Mouse (Mus musculus) hindbrain, embryonic 16.5 days (tissue): ENCODE data around the gene Kctd20. TPM values are rescaled to one million over a fixed set of nuclear protein-coding genes. Genes with fewer than 3 reads are reported as not detected.

ENCODE experiments used
- ATAC-seq: fragments of 200-750 bp; cut with Nextera tagmentation; 2 replicates; pipeline ENCODE4 v1.8.0; 2017; ENCODE audit warnings: moderate TSS enrichment, moderate library complexity
- H3K27ac ChIP-seq: fragments of 300-500 bp; sonication (generic); 2 replicates; pipeline ENCODE4 v1.5.1; 2014; ENCODE audit warnings: low read depth, mild to moderate bottlenecking, control low read depth, low read length, moderate library complexity
- H3K27me3 ChIP-seq: fragments of 300-500 bp; sonication (generic); replicated peaks from 2 replicates; pipeline ENCODE4 v1.6.1; 2014; ENCODE audit warnings: low read length; ENCODE audit not compliant: control insufficient read depth, insufficient read depth
- H3K36me3 ChIP-seq: fragments of 300-500 bp; sonication (generic); 2 replicates; pipeline ENCODE4 v1.6.1; 2014; ENCODE audit warnings: mild to moderate bottlenecking, low read length, moderate library complexity, mixed read lengths; ENCODE audit not compliant: control insufficient read depth, insufficient read depth
- H3K4me1 ChIP-seq: fragments of 300-500 bp; sonication (generic); 2 replicates; pipeline ENCODE4 v1.6.1; 2014; ENCODE audit warnings: low read depth, low read length; ENCODE audit not compliant: control insufficient read depth, insufficient read depth
- H3K4me2 ChIP-seq: fragments of 300-500 bp; sonication (generic); 2 replicates; pipeline ENCODE4 v1.6.1; 2014; ENCODE audit warnings: mild to moderate bottlenecking, low read length, control low read depth, moderate library complexity
- H3K4me3 ChIP-seq: fragments of 300-500 bp; sonication (generic); 2 replicates; pipeline ENCODE4 v1.5.1; 2014; ENCODE audit warnings: mild to moderate bottlenecking, low read length, control low read depth, moderate library complexity
- H3K9ac ChIP-seq: fragments of 300-500 bp; sonication (generic); 2 replicates; pipeline ENCODE4 v1.6.1; 2014; ENCODE audit warnings: low read depth, mild to moderate bottlenecking, control low read depth, low read length, moderate library complexity
- H3K9me3 ChIP-seq: fragments of 300-500 bp; sonication (generic); 2 replicates; pipeline ENCODE4 v1.6.1; 2014; ENCODE audit warnings: mild to moderate bottlenecking, low read length, moderate library complexity; ENCODE audit not compliant: control insufficient read depth
- WGBS: fragments of 180-500 bp; shearing (Covaris S2); extraction: QIAGEN DNeasy Blood & Tissue Kit; methylation state at CpG from one replicate; pipeline ENCODE4 v1.1.7; 2014; 5-methylcytosine and 5-hydroxymethylcytosine counted together
- polyA plus RNA-seq: library from polyadenylated mRNA; unstranded; fragments of >200 nt; fragmentation: Nextera tagmentation; extraction: Ambion mirVana; gene quantifications from 2 replicates; pipeline ENCODE4 v1.2.1, GENCODE M21; 2015

The Kctd20 gene
- polyA plus RNA-seq, 1 experiment from 2014 or later, result 76.5 TPM

DNA sequence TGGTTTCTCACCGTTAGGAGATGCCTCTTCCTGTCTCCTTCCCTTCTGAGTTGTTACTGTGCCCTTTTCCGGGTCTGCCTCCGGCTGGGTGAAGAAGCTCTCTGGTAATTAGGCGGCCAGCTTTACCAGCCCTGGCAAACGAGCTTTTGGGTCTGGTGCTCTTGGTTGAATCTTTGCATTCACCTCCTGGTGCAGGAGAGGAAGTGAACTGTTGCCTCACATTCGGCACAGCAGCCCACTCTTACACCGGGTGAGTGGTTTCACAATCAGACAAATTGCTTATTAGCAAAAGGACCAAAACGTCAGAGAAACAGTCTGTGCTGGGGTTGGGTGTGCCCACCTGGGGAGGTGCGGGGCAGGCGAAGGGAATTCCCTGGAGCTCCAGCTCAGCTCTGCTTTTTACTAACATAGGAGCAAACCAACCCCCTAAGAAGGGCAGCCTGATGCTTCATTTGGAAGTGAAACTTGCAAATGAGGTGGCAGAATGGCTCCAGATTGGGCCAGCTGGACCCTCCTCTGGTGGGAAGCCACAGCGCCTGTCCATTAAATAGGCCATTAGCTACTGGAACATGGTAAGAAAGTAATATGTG is 15.4 kb downstream of the Kctd20 start:
- WGBS, result 75% methylated on average over 11 of the region's 11 CpGs
- Histone ChIP-seq H3K4me1 (no peaks in the 10 kb centered on the region), H3K27ac (no peak overlapping the region), H3K36me3 (peaks cover 64% of the 10 kb centered on the region), H3K4me3 (no peak overlapping the region), H3K4me2 (no peak overlapping the region), H3K9ac (no peak overlapping the region), H3K27me3 (no peaks in the 10 kb centered on the region), H3K9me3 (no peaks in the 10 kb centered on the region)
- no peak for ATAC-seq

DNA sequence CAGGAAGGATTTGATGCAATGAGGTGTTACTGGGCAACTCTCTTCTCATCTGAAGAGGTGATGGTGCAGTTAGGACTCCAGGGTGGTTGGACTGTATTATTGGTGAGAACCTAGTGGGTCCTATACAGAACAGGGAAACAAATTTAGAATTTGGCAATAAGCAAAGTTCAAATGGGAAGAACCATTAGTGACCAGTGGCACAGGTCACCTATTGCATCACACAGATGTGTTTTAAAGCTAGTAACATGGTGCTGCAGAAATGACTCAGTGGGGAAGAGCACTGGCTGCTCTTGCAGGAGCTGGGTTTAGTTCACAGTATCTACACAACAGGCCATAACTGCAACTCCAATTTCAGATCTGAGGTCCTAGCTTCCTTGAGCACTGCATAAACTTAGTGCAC is 18.4 kb downstream of the Kctd20 start:
- Histone ChIP-seq H3K27ac (no peak overlapping the region), H3K9ac (no peak overlapping the region), H3K4me3 (no peak overlapping the region), H3K36me3 (peaks cover 66% of the 10 kb centered on the region), H3K27me3 (no peaks in the 10 kb centered on the region), H3K4me1 (no peaks in the 10 kb centered on the region), H3K4me2 (no peak overlapping the region), H3K9me3 (no peaks in the 10 kb centered on the region)
- ATAC-seq, result no peak

DNA sequence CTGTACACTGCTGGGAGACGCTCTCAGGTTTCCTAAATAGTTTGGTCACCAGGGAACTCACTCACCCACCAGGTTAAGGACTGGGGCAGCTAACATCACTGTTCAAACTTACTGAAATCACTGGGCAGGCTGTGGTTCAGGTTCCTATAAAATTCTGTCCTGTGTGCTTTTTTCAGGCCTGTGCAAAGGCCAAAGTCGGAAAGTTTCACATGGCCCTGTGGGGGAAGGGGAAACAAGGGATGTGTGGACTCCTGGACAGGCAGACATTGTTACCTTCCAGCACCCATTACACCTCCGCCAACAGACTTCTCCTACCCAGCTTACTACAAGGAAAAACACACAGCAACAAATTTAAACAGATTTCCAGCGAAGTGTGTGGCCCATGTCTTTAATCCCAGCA is 27.3 kb downstream of the Kctd20 start:
- H3K27me3 ChIP-seq, result no peaks in the 10 kb centered on the region
- no peak overlapping the region for H3K9ac ChIP-seq
- 91% methylated on average over 4 of the region's 4 CpGs for WGBS
- H3K4me2 ChIP-seq, result no peak overlapping the region
- H3K4me1 ChIP-seq, result no peaks in the 10 kb centered on the region
- no peak for ATAC-seq
- H3K27ac ChIP-seq, result no peak overlapping the region
- H3K9me3 ChIP-seq, result no peaks in the 10 kb centered on the region
- H3K36me3 ChIP-seq, result peaks cover 46% of the 10 kb centered on the region
- no peak overlapping the region for H3K4me3 ChIP-seq

DNA sequence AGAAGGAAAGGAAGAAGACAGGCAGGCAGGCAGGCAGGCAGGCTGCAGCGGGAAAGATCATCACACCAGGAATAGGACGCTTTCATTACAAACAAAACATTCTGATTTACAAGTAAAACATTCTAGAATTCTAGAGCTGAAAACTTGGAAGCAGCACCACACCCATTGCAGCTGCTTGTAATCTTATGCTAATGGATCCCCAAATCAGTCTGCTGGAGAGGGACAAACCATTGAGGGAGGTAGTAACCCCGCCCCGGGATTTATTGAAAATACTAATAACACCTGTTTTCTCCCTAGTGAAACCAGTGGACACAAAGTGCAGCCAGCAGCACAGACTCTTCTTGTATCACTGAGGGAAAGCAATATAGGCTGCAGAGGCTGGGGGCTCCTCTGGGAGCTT is 29.3 kb downstream of the Kctd20 start:
- WGBS, result 89% methylated on average over 4 of the region's 4 CpGs

DNA sequence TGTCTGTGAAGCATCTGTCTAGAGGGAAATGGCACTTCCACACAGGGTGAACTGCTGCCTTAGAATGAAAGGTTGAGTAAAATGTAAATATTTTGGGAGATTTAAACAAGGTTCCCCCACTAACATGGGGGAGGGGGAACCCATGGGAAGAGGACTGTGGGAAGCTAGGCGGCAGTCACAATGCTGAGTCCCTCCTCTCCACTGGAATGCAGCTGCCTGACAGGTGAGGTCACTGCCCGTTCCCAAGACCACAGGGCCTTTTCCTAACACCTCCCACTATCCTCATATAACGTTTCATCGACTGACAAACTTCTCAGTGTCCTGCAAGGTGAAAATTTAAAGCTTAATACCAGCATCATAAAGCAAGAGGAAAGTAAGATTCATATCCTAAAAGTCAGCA is 30.8 kb downstream of the Kctd20 start:
- 59% methylated on average over 4 of the region's 4 CpGs for WGBS

More for the DNA sequence above, 29.3 kb downstream of the Kctd20 start:
- peaks cover 39% of the 10 kb centered on the region for H3K36me3 ChIP-seq
- no peak overlapping the region for H3K9ac ChIP-seq
- no peak for ATAC-seq
- H3K4me1 ChIP-seq, result no peaks in the 10 kb centered on the region
- H3K4me3 ChIP-seq, result no peak overlapping the region
- no peak overlapping the region for H3K4me2 ChIP-seq
- no peak overlapping the region for H3K27ac ChIP-seq
- no peaks in the 10 kb centered on the region for H3K27me3 ChIP-seq
- no peaks in the 10 kb centered on the region for H3K9me3 ChIP-seq

DNA sequence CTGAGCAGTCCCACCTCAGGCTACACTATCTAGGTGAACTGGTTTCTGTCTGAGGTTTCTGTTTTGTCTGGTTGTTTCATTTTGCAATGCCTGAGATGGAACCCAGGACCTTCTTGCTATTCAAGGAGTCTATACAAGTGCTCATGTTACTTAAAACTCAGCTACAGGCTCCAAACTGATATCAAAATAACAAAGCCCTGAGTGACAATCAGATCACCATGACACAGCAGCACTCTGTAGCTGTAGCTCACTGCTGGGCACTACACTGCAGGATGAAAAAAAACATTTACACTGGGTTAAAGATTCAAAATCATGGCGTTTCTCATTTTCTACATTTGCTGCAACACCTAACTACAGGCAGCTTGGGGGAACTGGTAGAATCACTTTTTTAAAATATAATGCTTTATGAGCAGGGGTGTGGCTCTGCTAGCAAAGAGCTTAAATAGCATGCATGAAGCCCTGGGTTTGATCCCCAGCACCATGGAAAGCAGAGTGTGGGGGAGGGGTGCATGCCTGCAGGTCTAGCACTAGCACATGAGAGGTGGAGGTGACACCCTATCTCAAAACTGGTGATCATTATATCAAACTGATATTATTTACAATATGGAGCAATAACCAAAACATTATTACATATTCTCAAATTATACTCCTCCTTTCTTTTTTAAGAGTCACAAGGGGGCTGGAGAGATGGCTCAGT is 33.1 kb downstream of the Kctd20 start:
- Histone ChIP-seq H3K36me3 (peaks cover 48% of the 10 kb centered on the region), H3K4me1 (no peaks in the 10 kb centered on the region), H3K4me2 (no peak overlapping the region), H3K27me3 (no peaks in the 10 kb centered on the region), H3K9ac (no peak overlapping the region), H3K27ac (no peak overlapping the region), H3K9me3 (no peaks in the 10 kb centered on the region), H3K4me3 (no peak overlapping the region)
- no peak for ATAC-seq
- WGBS, result 97% methylated on average over 1 of the region's 1 CpGs

More for the DNA sequence above, 30.8 kb downstream of the Kctd20 start:
- no peak for ATAC-seq
- no peaks in the 10 kb centered on the region for H3K4me1 ChIP-seq
- no peak overlapping the region for H3K4me3 ChIP-seq
- H3K4me2 ChIP-seq, result no peak overlapping the region
- H3K27ac ChIP-seq, result no peak overlapping the region
- peaks cover 45% of the 10 kb centered on the region for H3K36me3 ChIP-seq
- no peaks in the 10 kb centered on the region for H3K9me3 ChIP-seq
- H3K27me3 ChIP-seq, result no peaks in the 10 kb centered on the region
- H3K9ac ChIP-seq, result no peak overlapping the region

DNA sequence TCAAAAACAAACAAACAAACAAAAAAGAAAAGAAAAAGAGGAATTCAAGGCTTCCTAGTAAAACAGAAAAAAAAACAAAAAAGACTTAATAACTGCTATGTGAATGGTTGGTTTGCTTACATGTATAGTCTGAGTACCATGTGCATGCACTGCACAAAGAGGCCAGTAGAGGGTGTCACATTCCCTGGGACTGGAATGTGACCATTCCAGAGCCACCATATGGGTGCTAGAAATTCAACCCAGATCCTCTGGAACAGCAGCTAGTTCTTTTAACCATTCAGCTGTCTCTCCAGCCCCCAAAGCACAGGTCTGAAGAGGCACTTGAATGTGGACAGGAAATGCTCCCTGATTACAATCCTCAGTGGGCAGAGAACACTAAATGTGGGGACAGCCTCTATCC is 35.1 kb downstream of the Kctd20 start:
- no peak for ATAC-seq
- no peaks in the 10 kb centered on the region for H3K27me3 ChIP-seq

DNA sequence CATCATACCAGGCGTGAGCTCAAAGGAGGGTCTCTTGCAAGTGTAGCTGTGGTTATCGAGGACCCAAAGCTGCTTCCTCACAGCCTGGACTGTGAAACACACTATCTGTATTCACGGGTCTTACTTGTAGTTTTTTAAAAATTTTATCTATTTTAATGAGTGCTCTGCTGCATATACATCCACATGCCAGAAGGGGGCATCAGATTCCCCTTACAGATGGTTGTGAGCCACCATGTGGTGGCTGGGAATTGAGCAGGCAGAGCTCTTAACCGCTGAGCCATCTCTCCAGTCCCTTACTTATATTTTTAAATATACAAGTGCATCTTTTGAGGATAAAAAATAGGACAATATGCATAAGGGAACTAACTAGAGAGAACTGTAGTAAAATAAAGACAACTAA is 36.0 kb downstream of the Kctd20 start:
- peaks cover 49% of the 10 kb centered on the region for H3K36me3 ChIP-seq
- no peak overlapping the region for H3K4me2 ChIP-seq
- no peak overlapping the region for H3K4me3 ChIP-seq
- WGBS, result 68% methylated on average over 4 of the region's 4 CpGs
- no peak overlapping the region for H3K27ac ChIP-seq
- H3K9ac ChIP-seq, result no peak overlapping the region
- H3K27me3 ChIP-seq, result no peaks in the 10 kb centered on the region
- no peaks in the 10 kb centered on the region for H3K9me3 ChIP-seq
- no peaks in the 10 kb centered on the region for H3K4me1 ChIP-seq
- ATAC-seq, result no peak

More for the DNA sequence above, 35.1 kb downstream of the Kctd20 start:
- no peak overlapping the region for H3K9ac ChIP-seq
- no peak overlapping the region for H3K4me2 ChIP-seq
- H3K4me3 ChIP-seq, result no peak overlapping the region
- no peaks in the 10 kb centered on the region for H3K4me1 ChIP-seq
- no peak overlapping the region for H3K27ac ChIP-seq
- H3K36me3 ChIP-seq, result peaks cover 53% of the 10 kb centered on the region
- no peaks in the 10 kb centered on the region for H3K9me3 ChIP-seq

DNA sequence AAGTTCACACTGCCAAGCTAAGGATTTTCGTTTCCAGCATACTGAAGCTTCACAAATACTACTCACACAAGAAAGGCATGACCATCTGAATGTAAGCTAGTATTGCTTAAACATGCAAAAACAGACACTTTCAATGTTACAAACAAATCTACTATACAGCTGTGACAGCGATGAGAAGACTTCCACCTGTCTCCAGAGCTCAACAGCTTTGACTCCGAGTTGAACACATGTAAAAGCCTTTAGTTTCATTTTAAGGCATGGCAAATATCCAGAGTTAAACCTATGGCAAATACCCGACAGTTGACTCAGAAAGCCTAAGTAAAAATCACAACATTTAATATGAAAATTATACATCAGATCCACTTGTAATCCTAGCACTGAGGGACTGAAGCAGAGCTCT is 36.5 kb downstream of the Kctd20 start:
- no peaks in the 10 kb centered on the region for H3K4me1 ChIP-seq
- H3K9me3 ChIP-seq, result no peaks in the 10 kb centered on the region
- no peak overlapping the region for H3K4me3 ChIP-seq
- peaks cover 46% of the 10 kb centered on the region for H3K36me3 ChIP-seq
- H3K27ac ChIP-seq, result no peak overlapping the region
- H3K4me2 ChIP-seq, result no peak overlapping the region
- no peak overlapping the region for H3K9ac ChIP-seq
- H3K27me3 ChIP-seq, result no peaks in the 10 kb centered on the region
- WGBS, result 91% methylated on average over 4 of the region's 4 CpGs
- ATAC-seq, result no peak
